Mouse (Mus musculus): ENCODE measurements around the gene Ms4a15. TPM values are rescaled to one million over a fixed set of nuclear protein-coding genes. Genes with fewer than 3 reads are reported as not detected.
A peak's percentile ranks its signal among the peaks of the same experiment; 100 is the strongest.

Ms4a15 gene
- polyA plus RNA-seq, 1 experiment from 2014 or later: not detected

DNA sequence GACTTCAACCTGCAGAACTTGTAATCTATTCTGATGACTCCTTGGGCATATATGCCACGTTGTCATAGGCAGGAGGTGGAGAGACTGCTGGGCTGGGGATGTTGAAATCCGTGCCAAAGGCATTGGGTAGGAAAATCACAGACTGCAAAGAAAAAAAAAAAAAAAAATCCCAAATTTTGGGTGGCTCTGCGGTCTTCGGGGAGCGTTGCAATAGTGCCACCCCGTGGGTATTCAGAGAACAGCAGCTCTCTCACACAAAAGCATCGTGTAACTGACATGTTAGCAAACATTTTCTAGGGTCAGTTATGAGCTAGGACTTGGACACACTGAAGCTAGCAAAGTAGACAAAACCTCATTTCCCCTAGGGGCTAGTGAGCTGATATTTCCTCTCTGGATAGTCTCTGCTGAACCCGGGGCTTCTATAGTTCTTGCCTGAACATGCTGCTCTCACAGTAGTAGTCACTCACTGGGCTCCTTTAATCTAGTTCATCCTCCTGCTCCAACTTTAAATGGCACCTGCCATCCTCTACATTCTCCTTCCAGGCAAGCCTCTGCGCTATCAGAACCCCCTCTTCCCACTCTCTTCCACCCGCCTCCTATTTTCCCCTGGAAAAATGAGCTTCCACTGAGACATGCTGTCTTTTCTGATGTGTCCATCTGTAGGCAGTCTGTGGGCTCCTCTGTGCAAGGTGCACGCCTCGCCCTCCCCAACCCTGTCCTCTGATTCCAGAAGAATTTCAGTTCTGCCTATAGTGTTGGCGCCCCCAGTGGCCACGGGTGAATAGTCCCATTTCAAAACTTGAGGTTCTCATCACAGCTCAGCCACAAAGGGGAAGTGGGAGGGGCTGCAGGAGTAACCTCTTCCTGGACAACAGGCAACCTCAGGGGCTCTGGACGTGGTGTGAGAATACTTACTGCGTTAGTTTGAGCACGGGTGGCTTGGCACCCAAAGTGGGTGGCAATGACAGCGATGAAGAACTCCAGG lies 13.6 kb downstream of the Ms4a15 start:
- Histone ChIP-seq H3K27me3 (ENCODE audit: low read depth, poor library complexity, severe bottlenecking) (no peaks in the 10 kb centered on the region), H3K27ac (no peak overlapping the region), H3K9me3 (replicated peaks) (no peaks in the 10 kb centered on the region), H3K36me3 (no peaks in the 10 kb centered on the region), H3K4me3 (no peak overlapping the region), H3K4me1 (peaks cover 12% of the 10 kb centered on the region)
- DNase-seq (ENCODE audit: low spot score): peak; percentile 77
- 12% methylated on average over 18 of the region's 18 CpGs for WGBS

DNA sequence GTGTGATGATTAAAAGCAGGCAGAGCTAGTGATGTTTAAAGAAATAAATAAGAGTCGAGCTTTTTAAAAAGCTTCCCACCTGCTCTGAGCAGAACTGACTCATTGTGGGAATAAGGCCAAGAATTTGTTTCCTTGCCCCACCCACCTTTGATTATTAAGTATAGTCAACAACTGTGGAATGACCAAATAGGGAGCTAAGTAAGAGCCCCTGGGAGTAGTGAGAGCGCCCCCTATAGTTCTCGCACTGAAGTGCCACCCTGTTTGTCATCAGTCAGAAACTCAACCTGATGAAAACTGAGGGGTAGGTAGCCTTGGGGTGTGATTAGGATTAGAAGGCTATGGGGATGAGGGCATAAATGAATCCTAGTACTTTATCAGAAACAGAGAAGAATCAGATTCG lies 16.7 kb downstream of the Ms4a15 start:
- WGBS: 61% methylated on average over 4 of the region's 4 CpGs
- Histone ChIP-seq H3K4me3 (no peak overlapping the region), H3K36me3 (no peaks in the 10 kb centered on the region), H3K4me1 (peaks cover 21% of the 10 kb centered on the region; the same call in 1 of the 2 replicates), H3K27me3 (ENCODE audit: low read depth, poor library complexity, severe bottlenecking) (no peaks in the 10 kb centered on the region), H3K27ac (no peak overlapping the region), H3K9me3 (replicated peaks) (no peaks in the 10 kb centered on the region)
- DNase-seq (ENCODE audit: low spot score): no peak

DNA sequence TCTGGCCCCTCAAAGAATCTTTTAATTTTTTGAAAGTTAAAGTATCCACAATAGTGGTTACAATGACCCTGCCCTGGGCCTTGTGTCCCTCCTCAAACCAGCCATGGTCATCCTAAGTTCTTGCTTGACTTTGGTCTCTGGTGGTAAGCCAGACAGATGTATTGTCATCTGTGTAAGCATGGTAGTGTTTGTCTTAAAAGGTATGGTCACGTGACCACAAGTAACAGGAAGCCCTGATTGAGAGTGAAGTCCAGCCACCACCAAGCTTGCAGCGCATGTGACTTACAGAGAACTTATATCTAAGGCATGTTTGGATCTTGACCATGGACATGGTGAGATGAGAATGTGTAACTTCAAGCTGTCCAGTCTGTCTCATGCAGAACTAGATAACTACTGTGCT lies 17.9 kb downstream of the Ms4a15 start:
- no peak for DNase-seq (ENCODE audit: low spot score)
- Histone ChIP-seq H3K9me3 (replicated peaks) (no peaks in the 10 kb centered on the region), H3K36me3 (no peaks in the 10 kb centered on the region), H3K27ac (no peak overlapping the region), H3K4me1 (peaks cover 21% of the 10 kb centered on the region; the same call in 1 of the 2 replicates), H3K27me3 (ENCODE audit: low read depth, poor library complexity, severe bottlenecking) (no peaks in the 10 kb centered on the region), H3K4me3 (no peak overlapping the region)
- 87% methylated on average over 2 of the region's 2 CpGs for WGBS

DNA sequence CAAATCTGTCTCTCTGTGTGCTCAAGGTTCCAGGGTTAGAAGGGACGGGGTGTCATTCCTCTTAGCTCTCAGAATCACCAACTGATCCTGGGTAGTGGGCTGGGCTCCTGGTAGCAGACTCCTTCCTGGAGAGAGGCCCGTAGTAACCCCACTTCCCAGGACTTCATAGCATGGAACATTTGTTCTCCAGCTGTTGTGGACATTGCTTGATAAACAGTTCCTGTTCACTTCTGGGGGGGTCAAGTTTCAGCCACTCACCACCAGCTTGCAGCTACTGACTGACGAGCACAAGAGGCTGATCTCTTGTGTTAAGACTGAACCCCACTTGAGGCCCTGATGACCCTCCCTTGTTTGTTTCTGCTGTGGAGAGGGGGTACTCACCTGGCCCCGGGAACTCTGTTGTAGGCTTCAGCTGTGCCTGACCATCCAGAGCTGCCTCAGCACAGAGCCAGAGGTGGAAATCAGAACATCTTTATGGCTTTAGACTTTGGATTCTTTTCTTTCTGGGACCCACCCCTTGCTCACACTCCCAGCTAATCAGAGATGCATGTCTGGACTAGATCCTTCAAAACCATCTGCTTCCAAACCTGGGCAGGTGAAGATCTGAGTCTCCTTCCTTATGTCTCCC lies 18.7 kb downstream of the Ms4a15 start, which contains the start of gene Ms4a10:
TSS of gene Ms4a10 (minus strand) at position 433 of the 628 bp plus-strand sequence.
- DNase-seq (ENCODE audit: low spot score): no peak
- Histone ChIP-seq H3K27me3 (ENCODE audit: low read depth, poor library complexity, severe bottlenecking) (no peaks in the 10 kb centered on the region), H3K9me3 (replicated peaks) (no peaks in the 10 kb centered on the region), H3K27ac (no peak within 1 kb of the TSS), H3K36me3 (no peaks in the 10 kb centered on the region), H3K4me1 (peaks cover 14% of the 10 kb centered on the region; the same call in 1 of the 2 replicates), H3K4me3 (no peak within 1 kb of the TSS)
- 43% methylated on average over 4 of the region's 4 CpGs for WGBS

DNA sequence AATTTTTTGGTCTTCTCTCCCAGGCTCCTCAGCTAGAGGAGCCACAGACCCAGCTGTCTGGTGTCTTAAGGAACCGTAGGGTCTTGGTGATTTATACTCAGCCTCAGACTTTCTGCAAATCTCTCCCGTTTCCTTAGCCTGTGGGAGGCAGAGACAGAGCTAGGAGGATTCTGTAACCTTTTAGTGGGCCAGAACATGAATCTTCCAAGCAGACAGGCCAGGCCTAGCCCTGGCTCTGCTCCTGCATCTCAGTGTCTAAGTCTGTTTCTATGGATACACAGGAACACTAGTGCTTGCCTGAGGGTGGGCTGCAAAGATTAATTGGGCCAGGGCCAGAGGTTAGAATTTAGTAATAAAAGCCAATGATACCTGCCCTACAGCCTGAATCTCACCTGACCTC lies 19.9 kb downstream of the Ms4a15 start:
- DNase-seq (ENCODE audit: low spot score): no peak
- no peak overlapping the region for H3K27ac ChIP-seq
- H3K27me3 ChIP-seq (ENCODE audit: low read depth, poor library complexity, severe bottlenecking): no peaks in the 10 kb centered on the region
- H3K4me3 ChIP-seq: no peak overlapping the region
- no peaks in the 10 kb centered on the region for H3K9me3 ChIP-seq (replicated peaks)
- WGBS: 27% methylated on average over 2 of the region's 2 CpGs
- peaks cover 14% of the 10 kb centered on the region; the same call in 1 of the 2 replicates for H3K4me1 ChIP-seq
- no peaks in the 10 kb centered on the region for H3K36me3 ChIP-seq

DNA sequence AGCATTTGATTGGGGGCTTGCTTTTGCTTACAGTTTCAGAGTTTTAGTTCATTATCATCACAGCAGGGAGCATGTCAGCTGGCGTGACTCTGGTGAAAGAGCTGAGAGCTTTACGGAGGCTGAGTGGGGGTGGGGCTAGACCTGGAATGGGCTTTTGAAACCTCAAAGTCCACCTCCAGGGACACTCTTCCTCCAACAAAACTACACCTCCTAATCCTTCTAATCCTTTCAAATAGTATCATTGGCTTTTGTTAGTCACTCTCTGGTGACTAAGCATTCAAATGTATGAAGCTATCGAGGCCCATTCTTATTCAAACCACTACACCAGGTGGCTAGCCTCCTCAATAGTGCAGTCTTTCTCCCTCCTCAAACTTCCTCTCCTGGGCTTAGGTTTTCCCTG lies 20.4 kb downstream of the Ms4a15 start:
- WGBS: 72% methylated on average over 3 of the region's 3 CpGs
- Histone ChIP-seq H3K9me3 (replicated peaks) (no peaks in the 10 kb centered on the region), H3K4me1 (peaks cover 14% of the 10 kb centered on the region; the same call in 1 of the 2 replicates), H3K27me3 (ENCODE audit: low read depth, poor library complexity, severe bottlenecking) (no peaks in the 10 kb centered on the region), H3K4me3 (no peak overlapping the region), H3K27ac (no peak overlapping the region), H3K36me3 (no peaks in the 10 kb centered on the region)
- DNase-seq (ENCODE audit: low spot score): no peak

DNA sequence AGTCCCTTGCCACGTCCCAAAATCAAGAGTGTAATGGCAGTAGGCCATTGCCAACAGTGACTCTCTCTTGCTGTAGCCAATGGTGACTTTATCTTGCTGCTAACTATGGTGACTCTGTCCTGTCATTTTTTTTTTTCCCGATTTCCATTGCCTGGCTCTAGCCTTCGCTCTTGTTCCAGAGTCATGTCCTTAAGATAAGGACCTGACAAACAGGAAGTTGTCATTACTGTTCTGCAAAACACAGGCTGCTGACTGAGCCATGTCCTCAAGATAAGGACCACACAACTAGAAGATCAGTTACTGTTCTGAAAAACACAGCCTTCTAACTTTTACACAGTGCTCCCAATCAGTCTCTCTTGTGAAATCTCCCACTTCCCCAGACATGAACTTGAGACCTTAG lies 22.6 kb downstream of the Ms4a15 start:
- 86% methylated on average over 3 of the region's 3 CpGs for WGBS
- H3K27me3 ChIP-seq (ENCODE audit: low read depth, poor library complexity, severe bottlenecking): no peaks in the 10 kb centered on the region

DNA sequence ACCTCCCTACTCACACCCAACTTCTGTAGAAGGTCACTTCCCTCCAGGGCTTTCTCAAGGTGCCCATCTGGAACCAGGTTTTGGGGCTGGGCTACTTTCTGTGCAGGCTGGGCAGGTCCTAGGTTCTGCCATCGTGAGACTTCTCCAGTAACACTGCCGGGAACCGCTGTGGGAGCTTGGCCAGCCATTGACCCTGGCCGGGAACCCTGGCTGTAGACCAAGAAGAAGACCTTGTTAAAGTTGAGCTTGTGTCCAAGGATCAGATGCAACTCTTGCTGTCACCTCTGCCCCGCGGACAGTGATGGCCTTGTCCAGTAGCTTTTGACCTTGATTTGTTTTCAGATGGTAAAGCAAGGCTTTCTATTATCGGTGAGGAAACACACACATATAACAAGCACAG lies 24.5 kb downstream of the Ms4a15 start:
- Histone ChIP-seq H3K36me3 (no peaks in the 10 kb centered on the region), H3K4me3 (no peak overlapping the region), H3K4me1 (peaks cover 5% of the 10 kb centered on the region; the same call in 1 of the 2 replicates), H3K27me3 (ENCODE audit: low read depth, poor library complexity, severe bottlenecking) (no peaks in the 10 kb centered on the region), H3K9me3 (replicated peaks) (no peaks in the 10 kb centered on the region), H3K27ac (no peak overlapping the region)
- no peak for DNase-seq (ENCODE audit: low spot score)
- WGBS: 93% methylated on average over 7 of the region's 7 CpGs

More for the DNA sequence above, 22.6 kb downstream of the Ms4a15 start:
- Histone ChIP-seq H3K9me3 (replicated peaks) (no peaks in the 10 kb centered on the region), H3K27ac (no peak overlapping the region), H3K4me1 (peaks cover 14% of the 10 kb centered on the region; the same call in 1 of the 2 replicates), H3K36me3 (no peaks in the 10 kb centered on the region), H3K4me3 (no peak overlapping the region)
- no peak for DNase-seq (ENCODE audit: low spot score)

DNA sequence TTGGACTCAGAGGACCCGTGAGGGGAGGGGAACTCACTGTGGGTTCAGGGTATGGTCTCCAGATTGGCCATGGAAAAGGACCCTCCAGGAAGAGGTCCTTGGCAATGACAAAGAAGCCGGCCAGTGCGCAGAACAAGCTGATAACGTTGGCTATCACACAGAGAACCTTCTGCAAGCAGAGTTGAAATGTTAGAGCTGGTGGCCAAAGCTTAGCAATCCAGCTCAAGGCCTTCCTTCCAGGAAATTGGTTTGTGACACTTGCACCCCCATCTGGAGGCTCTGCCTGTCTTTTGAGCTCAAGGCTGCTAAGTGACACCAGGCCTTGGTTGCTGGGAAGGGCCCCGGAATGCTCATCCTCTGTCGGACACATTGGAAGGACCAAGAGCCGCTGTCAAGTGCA lies 27.3 kb downstream of the Ms4a15 start:
- no peaks in the 10 kb centered on the region for H3K36me3 ChIP-seq
- H3K4me3 ChIP-seq: no peak overlapping the region
- no peak overlapping the region for H3K27ac ChIP-seq
- H3K27me3 ChIP-seq (ENCODE audit: low read depth, poor library complexity, severe bottlenecking): peaks cover 4% of the 10 kb centered on the region; the same call in 1 of the 2 replicates
- H3K9me3 ChIP-seq (replicated peaks): no peaks in the 10 kb centered on the region
- DNase-seq (ENCODE audit: low spot score): no peak
- no peaks in the 10 kb centered on the region for H3K4me1 ChIP-seq
- WGBS: 86% methylated on average over 7 of the region's 7 CpGs

DNA sequence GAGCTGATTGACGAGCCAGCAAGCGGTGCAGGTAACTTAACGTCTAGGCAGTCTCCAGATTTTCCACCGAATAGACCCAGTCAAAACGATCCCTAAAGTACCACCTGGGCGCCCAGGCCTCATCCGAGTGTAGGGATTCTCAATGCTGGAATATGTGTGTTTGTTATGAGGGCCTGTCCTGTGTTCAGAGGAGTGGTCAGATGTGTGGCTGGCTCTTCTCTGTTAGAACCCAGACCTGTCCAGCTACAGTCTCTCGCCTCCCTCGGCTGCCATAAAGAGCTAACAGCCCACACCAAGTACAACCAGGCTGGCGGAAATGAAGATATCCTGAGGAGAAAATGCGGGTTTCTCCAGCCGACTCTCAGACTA lies 33.1 kb downstream of the Ms4a15 start:
- no peak overlapping the region for H3K4me3 ChIP-seq
- no peak overlapping the region for H3K27ac ChIP-seq
- no peaks in the 10 kb centered on the region for H3K9me3 ChIP-seq (replicated peaks)
- DNase-seq (ENCODE audit: low spot score): no peak
- peaks cover 9% of the 10 kb centered on the region; the same call in 1 of the 2 replicates for H3K27me3 ChIP-seq (ENCODE audit: low read depth, poor library complexity, severe bottlenecking)
- 53% methylated on average over 12 of the region's 12 CpGs for whole genome bisulfite sequencing
- no peaks in the 10 kb centered on the region for H3K36me3 ChIP-seq
- 0 out of 2 replicates have a peak, but pooled peaks cover 4% of the 10 kb centered on the region for H3K4me1 ChIP-seq

DNA sequence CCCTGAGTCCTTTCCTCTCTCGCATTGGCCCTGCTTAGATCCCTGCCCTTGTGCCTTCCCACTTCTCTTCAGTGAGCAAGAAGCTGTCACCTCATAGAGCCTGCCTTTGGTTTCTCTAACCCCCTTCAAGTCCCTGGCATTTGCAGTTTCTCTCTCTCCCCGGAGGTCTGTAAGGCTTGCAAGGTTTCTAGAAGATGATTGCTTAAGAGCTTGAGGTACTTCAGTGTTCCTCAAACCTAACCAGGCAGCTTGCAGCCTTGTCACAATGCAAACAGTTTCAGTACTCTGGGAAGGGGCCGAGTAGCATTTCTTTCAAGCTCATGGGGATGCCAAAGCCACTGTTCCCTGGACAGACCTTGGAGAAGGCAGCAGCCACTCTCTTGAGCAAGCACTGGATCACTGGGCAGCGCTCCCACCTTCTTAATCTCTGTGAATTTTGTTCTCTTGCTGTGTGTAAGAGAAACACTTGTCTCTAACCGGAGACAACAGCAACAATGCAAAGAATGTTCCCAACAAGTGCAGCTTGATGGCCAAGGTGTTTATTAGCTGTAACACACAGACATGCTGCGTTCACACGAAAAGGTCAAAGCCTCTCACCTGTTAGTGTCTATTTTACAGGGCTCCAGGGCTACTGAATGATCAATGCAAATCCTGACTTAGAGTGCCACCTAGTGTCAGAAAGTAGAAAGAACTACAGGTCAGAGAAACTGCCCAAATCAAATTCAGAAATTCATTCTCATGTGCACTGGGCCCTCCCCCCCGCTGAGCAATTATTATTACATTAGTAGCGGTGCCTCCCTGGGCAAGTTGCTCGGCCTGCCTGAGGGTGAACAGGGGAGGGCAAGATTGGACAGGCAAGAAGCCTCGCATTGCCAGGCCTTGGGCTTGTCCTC lies 33.7 kb downstream of the Ms4a15 start:
- Histone ChIP-seq H3K27me3 (ENCODE audit: low read depth, poor library complexity, severe bottlenecking) (peaks cover 9% of the 10 kb centered on the region; the same call in 1 of the 2 replicates), H3K36me3 (no peaks in the 10 kb centered on the region), H3K9me3 (replicated peaks) (no peaks in the 10 kb centered on the region), H3K4me1 (0 out of 2 replicates have a peak, but pooled peaks cover 4% of the 10 kb centered on the region), H3K4me3 (no peak overlapping the region), H3K27ac (no peak overlapping the region)
- WGBS: 35% methylated on average over 11 of the region's 11 CpGs
- peak; percentile 42 for DNase-seq (ENCODE audit: low spot score)
